In the genomic region with DNA sequence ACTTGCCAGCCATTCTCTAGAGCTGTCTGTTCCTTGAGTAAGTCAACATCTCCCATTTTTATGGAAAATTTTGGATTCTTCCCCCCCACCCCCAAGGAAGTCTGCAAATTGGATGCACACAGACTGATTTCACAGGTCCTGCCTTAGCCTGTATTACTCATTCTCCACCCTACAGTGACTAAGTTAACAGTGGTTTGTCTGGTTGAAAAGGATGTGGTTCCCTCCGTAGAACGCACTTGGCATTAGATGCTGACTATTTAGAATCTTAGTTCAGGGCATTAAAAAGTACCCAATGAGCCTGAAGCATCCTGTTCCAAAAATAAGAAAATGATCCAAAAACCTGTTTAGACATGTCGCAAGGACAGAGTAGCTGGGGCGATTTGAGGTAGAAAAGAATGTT, we compare ENCODE assay signal across 32 mouse cellular contexts. TPM values are rescaled to one million over a fixed set of nuclear protein-coding genes. Genes with fewer than 3 reads are reported as not detected.
DNase-seq lines count a peak whose midpoint lies in the region; ATAC-seq and TF ChIP-seq lines count a peak whose summit lies in the region.
"Had no signal": no experiment of that assay in that cellular context is flagged by ENCODE, and none has a peak within 500 bp of the region (broad histone marks: within the 10 kb centered on the region; RNA-seq: fewer than 3 reads in every experiment).

No protein-coding gene starts in this region.

- H3K9me3 ChIP-seq in forebrain, embryonic 15.5 days, result no peaks in the 10 kb centered on the region
- H3K9me3 ChIP-seq: embryonic facial prominence, embryonic 12.5 days; embryonic facial prominence, embryonic 15.5 days; forebrain, embryonic 10.5 days; heart, embryonic 12.5 days; heart, embryonic 15.5 days had no signal

- no peak for TF ChIP-seq POLR2A in myocyte (IDR thresholded peaks at IDR 0.05; ENCODE audit: insufficient read length, low read depth)

- no peak overlapping the region for H3K9ac ChIP-seq in forebrain, embryonic 15.5 days (replicated peaks)
- H3K9ac ChIP-seq: embryonic facial prominence, embryonic 12.5 days; embryonic facial prominence, embryonic 15.5 days; heart, embryonic 12.5 days; heart, embryonic 15.5 days; hindbrain, embryonic 14.5 days had no signal

- DNase-seq in 416B (ENCODE audit: low read depth), result peak; percentile 68
- peak; percentile 61 for DNase-seq in NIH3T3 (ENCODE audit: low read depth)
- DNase-seq in adrenal gland, adult 18-20 months (ENCODE audit: low spot score in 2 of 2), result no peak
- no peak for DNase-seq in layer of hippocampus, postnatal 36 days
- DNase-seq: adrenal gland, adult 8-10 months; adrenal gland, postnatal 25 days; cerebellum, adult 11-12 months; cerebellum, adult 9-10 months; cerebellum, postnatal 14 days; gastrocnemius, postnatal 25 days; heart, adult 18-20 months; heart, postnatal 10 days; heart, postnatal 36 days; kidney, adult 2 months had no signal

- H3K4me3 ChIP-seq in myocyte, result no peak overlapping the region
- no peak overlapping the region for H3K4me3 ChIP-seq in forebrain, embryonic 15.5 days
- H3K4me3 ChIP-seq: embryonic facial prominence, embryonic 12.5 days; embryonic facial prominence, embryonic 15.5 days; erythroblast, embryonic 14.5 days; forebrain, embryonic 10.5 days; heart, embryonic 12.5 days; heart, embryonic 15.5 days had no signal

- ATAC-seq in forebrain, embryonic 15.5 days (replicated peaks), result no peak
- ATAC-seq: forebrain, embryonic 14.5 days; hindbrain, postnatal 0 days; intestine, postnatal 0 days had no signal

- 89% methylated on average over 4 of the region's 4 CpGs for WGBS in forebrain, embryonic 15.5 days

- no peaks in the 10 kb centered on the region for H3K79me2 ChIP-seq in myocyte (ENCODE audit: control insufficient read depth, insufficient read depth)

- H3K4me2 ChIP-seq in myocyte (ENCODE audit: low read depth), result peak overlapping the region; percentile 57
- H3K4me2 ChIP-seq in forebrain, embryonic 15.5 days (replicated peaks), result no peak overlapping the region
- H3K4me2 ChIP-seq: embryonic facial prominence, embryonic 12.5 days; embryonic facial prominence, embryonic 15.5 days; heart, embryonic 12.5 days; heart, embryonic 15.5 days; hindbrain, embryonic 14.5 days had no signal

- no peaks in the 10 kb centered on the region for H3K36me3 ChIP-seq in myocyte (ENCODE audit: control insufficient read depth, insufficient read depth)
- no peaks in the 10 kb centered on the region for H3K36me3 ChIP-seq in forebrain, embryonic 15.5 days
- H3K36me3 ChIP-seq: embryonic facial prominence, embryonic 12.5 days; embryonic facial prominence, embryonic 15.5 days; forebrain, embryonic 10.5 days; heart, embryonic 12.5 days; heart, embryonic 15.5 days had no signal

- no peaks in the 10 kb centered on the region for H3K4me1 ChIP-seq in forebrain, embryonic 15.5 days
- H3K4me1 ChIP-seq: embryonic facial prominence, embryonic 12.5 days; embryonic facial prominence, embryonic 15.5 days; heart, embryonic 15.5 days had no signal

- no peaks in the 10 kb centered on the region for H3K27me3 ChIP-seq in myocyte (ENCODE audit: control insufficient read depth, insufficient read depth, insufficient read length)
- H3K27me3 ChIP-seq in forebrain, embryonic 15.5 days, result no peaks in the 10 kb centered on the region
- H3K27me3 ChIP-seq: embryonic facial prominence, embryonic 12.5 days; embryonic facial prominence, embryonic 15.5 days; heart, embryonic 12.5 days; heart, embryonic 15.5 days had no signal

- H3K27ac ChIP-seq in forebrain, embryonic 15.5 days (replicated peaks), result no peak overlapping the region
- H3K27ac ChIP-seq: embryonic facial prominence, embryonic 12.5 days; embryonic facial prominence, embryonic 15.5 days; forebrain, embryonic 10.5 days; heart, embryonic 15.5 days; hindbrain, embryonic 14.5 days; hindbrain, postnatal 0 days had no signal

- H3ac ChIP-seq in myocyte (ENCODE audit: control insufficient read depth, insufficient read length), result no peak overlapping the region

TF ChIP-seq in myocyte, 11 proteins besides CTCF, POLR2A, EP300 and RAD21:
- TF ChIP-seq E2F4 (IDR thresholded peaks at IDR 0.05; ENCODE audit: insufficient read depth) (no peak), USF1 (IDR thresholded peaks at IDR 0.05; ENCODE audit: low read depth) (no peak), POLR2AphosphoS2 (IDR thresholded peaks at IDR 0.05; ENCODE audit: insufficient read length, low read depth) (no peak), TCF12 (IDR thresholded peaks at IDR 0.05; ENCODE audit: insufficient read depth, poor library complexity, severe bottlenecking) (no peak), REST (IDR thresholded peaks at IDR 0.05; ENCODE audit: insufficient read depth, insufficient read length) (no peak), MYOD1 (IDR thresholded peaks at IDR 0.05; ENCODE audit: control insufficient read depth in 1 of 3, insufficient read length in 2 of 3, low read depth in 2 of 3) (no peak), SRF (IDR thresholded peaks at IDR 0.05; ENCODE audit: control insufficient read depth, insufficient read length, low read depth) (no peak), TCF3 (IDR thresholded peaks at IDR 0.05; ENCODE audit: insufficient read length, low read depth) (no peak), CEBPB (IDR thresholded peaks at IDR 0.05; ENCODE audit: insufficient read depth, poor library complexity, severe bottlenecking) (no peak), MAX (IDR thresholded peaks at IDR 0.05; ENCODE audit: low read depth) (no peak), MYOG (IDR thresholded peaks at IDR 0.05; ENCODE audit: control insufficient read depth in 1 of 3, insufficient read depth in 1 of 3, insufficient read length in 2 of 3, low read depth in 2 of 3) (no peak)
TF ChIP-seq in myocyte: peak in this region for 0.

RNA-seq across cellular contexts. Expression of a gene that starts 44.1 kb away (rescaled TPM):
- not detected for polyA plus RNA-seq in myocyte (2012; fragmentation: generic; extraction: Trizol)
- total RNA-seq in adrenal gland, adult 18-20 months (2021), result not detected
- total RNA-seq in layer of hippocampus, postnatal 36 days (2021), result not detected
- polyA plus RNA-seq in forebrain, embryonic 15.5 days (2015; fragmentation: Nextera tagmentation; extraction: Ambion mirVana), result not detected in 2 replicates
- total RNA-seq: adrenal gland, postnatal 25 days; ES-E14; gastrocnemius, adult 8-10 months; gastrocnemius, postnatal 25 days; heart, adult 18-20 months; heart, postnatal 10 days; heart, postnatal 36 days; hindbrain, postnatal 0 days had no signal
- polyA plus RNA-seq: brain, embryonic 14.5 days; embryonic facial prominence, embryonic 12.5 days; embryonic facial prominence, embryonic 15.5 days; erythroblast, embryonic 14.5 days; forebrain, embryonic 10.5 days; forebrain, embryonic 14.5 days; gonadal fat pad, adult 2 months; heart, embryonic 12.5 days; heart, embryonic 15.5 days; hindbrain, embryonic 11.5 days; hindbrain, embryonic 14.5 days; hindbrain, postnatal 0 days; intestine, embryonic 14.5 days; intestine, postnatal 0 days had no signal

Comparison
In these comparisons a context has a peak if more than half of its experiments do, and no peak if none do; other contexts are left out.
1. DNase-seq: peak in 416B (single experiment) and NIH3T3 (single experiment); none in adrenal gland, adult 18-20 months (0 of 2) and layer of hippocampus, postnatal 36 days (0 of 2).